Mouse (Mus musculus): Measurements from ENCODE around the gene Gm572. TPM values are rescaled to one million over a fixed set of nuclear protein-coding genes. Genes with fewer than 3 reads are reported as not detected.

Gm572 gene
- polyA plus RNA-seq, 1 experiment from 2014 or later, result not detected

DNA sequence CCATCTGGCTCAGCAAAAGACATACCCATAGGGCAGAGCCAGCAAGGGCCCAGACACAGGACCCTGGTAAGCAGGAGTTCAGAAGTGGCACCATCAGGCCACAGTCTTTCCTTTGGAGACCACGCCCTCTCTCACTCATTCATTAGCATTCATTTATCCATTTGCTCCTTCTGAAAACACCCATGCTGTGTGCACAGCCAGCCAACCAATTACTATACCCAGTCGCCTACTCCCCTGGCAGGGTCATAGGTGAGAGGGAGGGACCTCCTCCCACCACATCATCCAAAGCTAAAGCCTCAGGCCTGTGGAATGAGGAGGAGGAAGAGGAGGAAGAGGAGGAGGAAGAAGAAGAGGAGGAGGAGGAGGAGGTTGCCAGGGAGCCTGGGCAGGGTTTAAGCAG is 67.3 kb downstream of the Gm572 start:
- no peak for ATAC-seq (ENCODE audit: low FRiP score, low TSS enrichment)

DNA sequence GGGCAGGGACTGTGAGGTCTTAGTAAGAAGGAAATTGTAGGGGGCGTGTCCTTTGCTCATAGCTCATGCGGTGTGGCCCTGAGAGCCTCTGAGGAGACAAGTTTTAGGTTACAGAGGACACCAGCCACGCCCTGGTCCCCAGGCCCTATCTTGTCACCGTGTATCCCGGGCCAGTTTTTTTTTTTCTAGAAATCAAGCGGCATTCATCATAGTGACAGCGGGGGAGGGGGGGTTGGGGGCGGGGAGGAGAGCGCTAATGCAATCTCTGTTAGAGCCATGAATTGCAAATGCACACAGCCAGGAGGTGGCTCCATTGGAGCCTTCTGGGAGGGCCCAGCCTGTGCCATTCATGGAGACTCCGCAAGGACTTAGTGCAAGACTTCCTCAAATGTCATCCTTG is 68.2 kb downstream of the Gm572 start:
- no peak overlapping the region for H3K9ac ChIP-seq (replicated peaks; ENCODE audit: low read length)
- 3% methylated on average over 10 of the region's 10 CpGs for WGBS

More for the DNA sequence above, 67.3 kb downstream of the Gm572 start:
- H3K4me1 ChIP-seq (ENCODE audit: control insufficient read depth, insufficient read depth, low read length), result peaks cover 15% of the 10 kb centered on the region
- no peak overlapping the region for H3K9ac ChIP-seq (replicated peaks; ENCODE audit: low read length)
- H3K36me3 ChIP-seq (ENCODE audit: control insufficient read depth, insufficient read depth, low read length), result no peaks in the 10 kb centered on the region
- DNase-seq, result no peak
- 49% methylated on average over 2 of the region's 2 CpGs for WGBS
- no peaks in the 10 kb centered on the region; the same call in 1 of the 2 replicates for H3K27me3 ChIP-seq (ENCODE audit: control insufficient read depth, insufficient read depth, low read length)
- H3K27ac ChIP-seq (replicated peaks; ENCODE audit: low read depth, low read length), result no peak overlapping the region
- no peaks in the 10 kb centered on the region for H3K9me3 ChIP-seq (ENCODE audit: control insufficient read depth, low read length)
- no peak overlapping the region for H3K4me2 ChIP-seq (ENCODE audit: low read length)
- no peak overlapping the region for H3K4me3 ChIP-seq (replicated peaks; ENCODE audit: low read depth, low read length)

DNA sequence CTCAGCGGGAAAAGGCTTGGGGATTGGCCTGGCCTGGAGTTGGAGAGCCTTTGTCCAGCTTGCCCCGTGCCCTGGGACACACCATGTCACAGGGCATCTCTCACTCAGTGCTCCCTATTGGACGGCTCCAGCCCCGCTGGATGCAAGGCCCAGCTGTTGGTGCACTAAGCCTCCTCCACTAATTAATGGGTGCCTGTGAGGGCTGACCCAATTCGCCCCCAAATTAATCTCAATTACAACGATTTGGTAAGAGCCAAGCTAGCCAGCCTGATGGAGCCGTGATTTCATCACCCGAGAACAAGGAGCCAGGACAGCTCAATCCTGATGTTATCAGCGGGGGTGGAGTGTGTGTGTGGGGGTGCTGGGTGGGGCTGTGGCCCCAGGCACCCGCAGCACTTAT is 69.5 kb downstream of the Gm572 start:
- Histone ChIP-seq H3K9me3 (ENCODE audit: control insufficient read depth, low read length) (no peaks in the 10 kb centered on the region), H3K4me2 (ENCODE audit: low read length) (no peak overlapping the region), H3K27ac (replicated peaks; ENCODE audit: low read depth, low read length) (no peak overlapping the region), H3K9ac (replicated peaks; ENCODE audit: low read length) (no peak overlapping the region), H3K36me3 (ENCODE audit: control insufficient read depth, insufficient read depth, low read length) (no peaks in the 10 kb centered on the region), H3K27me3 (ENCODE audit: control insufficient read depth, insufficient read depth, low read length) (no peaks in the 10 kb centered on the region; the same call in 1 of the 2 replicates), H3K4me3 (replicated peaks; ENCODE audit: low read depth, low read length) (no peak overlapping the region), H3K4me1 (ENCODE audit: control insufficient read depth, insufficient read depth, low read length) (peaks cover 15% of the 10 kb centered on the region)
- ATAC-seq (ENCODE audit: low FRiP score, low TSS enrichment), result no peak
- 41% methylated on average over 10 of the region's 10 CpGs for WGBS
- DNase-seq, result no peak

More for the DNA sequence above, 68.2 kb downstream of the Gm572 start:
- H3K27me3 ChIP-seq (ENCODE audit: control insufficient read depth, insufficient read depth, low read length), result no peaks in the 10 kb centered on the region; the same call in 1 of the 2 replicates
- no peaks in the 10 kb centered on the region for H3K9me3 ChIP-seq (ENCODE audit: control insufficient read depth, low read length)
- no peak overlapping the region for H3K27ac ChIP-seq (replicated peaks; ENCODE audit: low read depth, low read length)
- DNase-seq (peak; percentile 66), ATAC-seq (ENCODE audit: low FRiP score, low TSS enrichment) (no peak)
- no peaks in the 10 kb centered on the region for H3K36me3 ChIP-seq (ENCODE audit: control insufficient read depth, insufficient read depth, low read length)
- H3K4me1 ChIP-seq (ENCODE audit: control insufficient read depth, insufficient read depth, low read length), result peaks cover 15% of the 10 kb centered on the region
- H3K4me2 ChIP-seq (ENCODE audit: low read length), result no peak overlapping the region
- no peak overlapping the region for H3K4me3 ChIP-seq (replicated peaks; ENCODE audit: low read depth, low read length)

DNA sequence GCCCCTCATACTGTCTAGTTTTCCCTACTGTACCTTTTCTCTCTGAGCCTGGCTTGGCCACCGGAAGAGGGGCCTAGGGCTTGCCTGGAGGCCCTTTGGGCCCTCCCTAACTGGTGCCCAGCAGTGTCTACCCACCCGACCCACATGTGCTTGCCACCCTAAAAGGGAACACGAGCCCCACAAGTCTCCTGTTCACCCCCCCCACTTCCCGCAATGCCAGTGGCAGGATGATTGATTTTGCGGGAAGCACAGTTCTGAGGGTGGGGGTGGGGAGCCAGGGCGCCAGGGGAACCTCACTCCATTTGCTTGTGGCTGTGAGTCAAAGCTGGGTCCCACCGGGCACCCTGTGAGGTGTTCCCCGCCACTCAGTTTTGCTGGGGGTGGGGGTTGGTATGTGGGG is 70.9 kb downstream of the Gm572 start:
- Histone ChIP-seq H3K27ac (replicated peaks; ENCODE audit: low read depth, low read length) (no peak overlapping the region), H3K27me3 (ENCODE audit: control insufficient read depth, insufficient read depth, low read length) (no peaks in the 10 kb centered on the region), H3K36me3 (ENCODE audit: control insufficient read depth, insufficient read depth, low read length) (no peaks in the 10 kb centered on the region), H3K4me3 (replicated peaks; ENCODE audit: low read depth, low read length) (no peak overlapping the region), H3K4me1 (ENCODE audit: control insufficient read depth, insufficient read depth, low read length) (peaks cover 15% of the 10 kb centered on the region), H3K9me3 (ENCODE audit: control insufficient read depth, low read length) (no peaks in the 10 kb centered on the region), H3K9ac (replicated peaks; ENCODE audit: low read length) (no peak overlapping the region), H3K4me2 (ENCODE audit: low read length) (no peak overlapping the region)
- no peak for ATAC-seq (ENCODE audit: low FRiP score, low TSS enrichment)
- no peak for DNase-seq
- WGBS, result 72% methylated on average over 8 of the region's 8 CpGs

DNA sequence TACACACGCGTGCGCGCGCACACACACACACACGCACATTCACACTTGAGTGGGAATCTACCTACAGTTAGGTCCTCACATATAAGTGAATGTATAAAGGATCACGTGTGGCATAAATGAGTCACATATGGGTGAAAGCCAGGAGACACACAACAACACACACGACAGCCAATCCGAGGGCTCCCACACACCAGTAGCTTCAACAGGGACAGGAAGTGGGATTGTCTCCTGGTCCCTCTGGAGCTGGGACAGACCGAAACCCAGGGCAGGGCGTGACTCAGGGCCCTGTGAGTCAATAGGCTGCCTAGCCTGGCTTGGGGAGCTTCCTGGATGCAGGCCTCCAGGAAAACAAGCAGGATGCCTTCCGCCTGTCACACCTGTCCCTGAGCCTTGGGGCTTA is 71.6 kb downstream of the Gm572 start:
- ATAC-seq (ENCODE audit: low FRiP score, low TSS enrichment), result no peak
- DNase-seq, result no peak
- Histone ChIP-seq H3K9ac (replicated peaks; ENCODE audit: low read length) (no peak overlapping the region), H3K4me2 (ENCODE audit: low read length) (no peak overlapping the region), H3K4me1 (ENCODE audit: control insufficient read depth, insufficient read depth, low read length) (peaks cover 15% of the 10 kb centered on the region), H3K27ac (replicated peaks; ENCODE audit: low read depth, low read length) (no peak overlapping the region), H3K36me3 (ENCODE audit: control insufficient read depth, insufficient read depth, low read length) (no peaks in the 10 kb centered on the region), H3K27me3 (ENCODE audit: control insufficient read depth, insufficient read depth, low read length) (no peaks in the 10 kb centered on the region), H3K4me3 (replicated peaks; ENCODE audit: low read depth, low read length) (no peak overlapping the region), H3K9me3 (ENCODE audit: control insufficient read depth, low read length) (no peaks in the 10 kb centered on the region)
- WGBS, result 88% methylated on average over 12 of the region's 12 CpGs

DNA sequence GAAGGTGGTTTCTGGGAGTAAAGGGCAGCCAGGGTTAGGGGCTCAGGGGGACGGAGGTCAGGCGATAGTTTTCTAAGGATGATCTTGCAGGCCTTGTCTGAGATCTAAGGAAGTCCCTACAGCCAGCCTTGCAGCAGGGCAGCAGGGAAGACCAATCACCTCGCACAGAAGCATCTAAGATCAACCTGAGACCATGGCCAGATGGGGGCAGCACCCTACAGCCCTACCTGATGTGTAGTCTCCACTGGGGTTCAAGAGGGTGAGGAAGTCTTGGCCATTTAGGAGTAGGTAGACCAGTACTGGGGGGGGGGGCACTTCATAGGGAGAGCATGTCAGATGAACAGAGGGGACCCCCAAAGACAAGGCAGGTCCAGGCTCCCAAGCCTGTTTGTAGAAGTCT is 72.3 kb downstream of the Gm572 start:
- no peak for ATAC-seq (ENCODE audit: low FRiP score, low TSS enrichment)
- Histone ChIP-seq H3K27me3 (ENCODE audit: control insufficient read depth, insufficient read depth, low read length) (no peaks in the 10 kb centered on the region), H3K36me3 (ENCODE audit: control insufficient read depth, insufficient read depth, low read length) (no peaks in the 10 kb centered on the region), H3K4me3 (replicated peaks; ENCODE audit: low read depth, low read length) (no peak overlapping the region), H3K4me1 (ENCODE audit: control insufficient read depth, insufficient read depth, low read length) (peaks cover 15% of the 10 kb centered on the region), H3K4me2 (ENCODE audit: low read length) (no peak overlapping the region), H3K9ac (replicated peaks; ENCODE audit: low read length) (no peak overlapping the region), H3K27ac (replicated peaks; ENCODE audit: low read depth, low read length) (no peak overlapping the region), H3K9me3 (ENCODE audit: control insufficient read depth, low read length) (no peaks in the 10 kb centered on the region)
- 39% methylated on average over 3 of the region's 3 CpGs for WGBS
- no peak for DNase-seq

Other genes with a start within 250 kb of the Gm572 start
- gene Ubiad1, start 198.5 kb upstream of the Gm572 start, polyA plus RNA-seq (2014; fragmentation: Nextera tagmentation; extraction: Ambion mirVana), result 14.7 and 15.9 TPM in 2 replicates
- gene Mtor, start 194.7 kb upstream of the Gm572 start, polyA plus RNA-seq (2014; fragmentation: Nextera tagmentation; extraction: Ambion mirVana), result 30.6 and 34.8 TPM in 2 replicates
- 0.26 and 0.41 TPM in 2 replicates for gene Angptl7, start 142.9 kb upstream of the Gm572 start, polyA plus RNA-seq (2014; fragmentation: Nextera tagmentation; extraction: Ambion mirVana)
- gene Exosc10, start 84.9 kb upstream of the Gm572 start, polyA plus RNA-seq (2014; fragmentation: Nextera tagmentation; extraction: Ambion mirVana), result 76.5 and 93.2 TPM in 2 replicates
- gene Srm, start 51.8 kb upstream of the Gm572 start, polyA plus RNA-seq (2014; fragmentation: Nextera tagmentation; extraction: Ambion mirVana), result 146 and 171 TPM in 2 replicates
- 0.51 and 1.00 TPM in 2 replicates for gene Masp2, start 40.8 kb upstream of the Gm572 start, polyA plus RNA-seq (2014; fragmentation: Nextera tagmentation; extraction: Ambion mirVana)
- 105 and 106 TPM in 2 replicates for gene Tardbp, start 16.3 kb upstream of the Gm572 start, polyA plus RNA-seq (2014; fragmentation: Nextera tagmentation; extraction: Ambion mirVana)
- gene Casz1, start 161.1 kb downstream of the Gm572 start, polyA plus RNA-seq (2014; fragmentation: Nextera tagmentation; extraction: Ambion mirVana), result 2.1 and 3.1 TPM in 2 replicates

Data from midbrain, embryonic 14.5 days (tissue).